Mouse (Mus musculus): Measurements from ENCODE around the gene Ncoa3. TPM values are rescaled to one million over a fixed set of nuclear protein-coding genes. Genes with fewer than 3 reads are reported as not detected.

The Ncoa3 gene
- polyA plus RNA-seq, 1 experiment from 2014 or later, result 16.6 TPM

DNA sequence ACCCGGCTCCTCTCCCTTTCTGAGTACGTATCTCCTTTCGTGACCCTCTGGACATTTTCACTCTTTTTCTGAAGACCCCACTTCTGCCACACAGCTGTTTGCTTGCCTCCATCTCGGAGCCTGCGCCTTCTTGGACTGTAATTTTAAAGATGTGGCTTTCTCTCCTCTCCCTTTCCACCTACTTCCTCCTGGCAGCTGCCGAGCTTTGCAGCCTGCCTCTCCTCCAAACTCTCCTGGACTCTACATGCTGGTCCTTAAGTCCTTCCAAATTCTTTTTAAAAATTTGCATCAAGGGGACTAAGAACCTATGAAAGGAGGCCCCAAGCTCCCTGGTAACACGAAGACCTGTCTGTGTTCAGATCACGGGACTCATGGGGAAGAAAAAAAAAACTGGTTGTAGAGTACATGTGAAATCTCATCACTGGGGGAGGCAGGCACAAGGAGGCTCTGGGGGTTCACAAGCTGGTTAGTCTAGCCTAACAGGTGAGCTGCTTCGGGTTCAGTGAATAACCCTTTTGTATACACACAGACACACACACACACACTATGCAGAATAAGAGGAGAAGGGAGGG, 35.1 kb upstream of the Ncoa3 start:
- no peaks in the 10 kb centered on the region for H3K9me3 ChIP-seq
- ATAC-seq (ENCODE audit: insufficient number of reproducible peaks, insufficient read depth, low FRiP score, low TSS enrichment), result no peak
- H3K4me3 ChIP-seq, result no peak overlapping the region
- no peaks in the 10 kb centered on the region for H3K27me3 ChIP-seq
- no peak overlapping the region for H3K9ac ChIP-seq
- WGBS, result 65% methylated on average over 9 of the region's 9 CpGs
- H3K4me2 ChIP-seq (replicated peaks), result no peak overlapping the region
- H3K27ac ChIP-seq, result no peak overlapping the region
- no peaks in the 10 kb centered on the region for H3K4me1 ChIP-seq
- H3K36me3 ChIP-seq, result no peaks in the 10 kb centered on the region

GRCm38 (mm10) chr2:165958556-165958955, 33.9 kb upstream of the Ncoa3 start:
- ATAC-seq (ENCODE audit: insufficient number of reproducible peaks, insufficient read depth, low FRiP score, low TSS enrichment), result no peak
- no peak overlapping the region for H3K4me3 ChIP-seq
- H3K4me1 ChIP-seq, result no peaks in the 10 kb centered on the region
- H3K27me3 ChIP-seq, result no peaks in the 10 kb centered on the region
- H3K4me2 ChIP-seq (replicated peaks), result no peak overlapping the region
- 87% methylated on average over 6 of the region's 6 CpGs for WGBS
- no peaks in the 10 kb centered on the region for H3K9me3 ChIP-seq
- no peaks in the 10 kb centered on the region for H3K36me3 ChIP-seq
- no peak overlapping the region for H3K9ac ChIP-seq
- H3K27ac ChIP-seq, result no peak overlapping the region

DNA sequence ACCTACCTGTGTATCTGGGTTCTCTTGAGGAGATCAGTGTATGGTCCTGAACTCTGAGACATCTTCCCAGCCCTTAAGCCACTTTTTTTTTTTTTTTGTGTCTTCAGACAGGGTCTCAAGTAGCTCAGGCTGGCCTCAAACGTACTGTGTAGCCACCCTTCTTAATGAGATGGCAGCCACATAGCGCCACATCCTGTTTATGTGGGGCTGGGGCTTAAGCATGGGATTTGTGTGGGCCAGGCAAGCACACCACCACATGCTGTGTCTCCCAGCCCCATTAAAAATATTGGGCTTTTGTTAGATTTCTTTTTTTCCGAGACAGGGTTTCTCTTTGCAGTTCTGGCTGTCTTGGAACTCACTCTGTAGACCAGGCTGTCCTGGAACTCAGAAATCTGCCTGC, 31.7 kb upstream of the Ncoa3 start:
- Histone ChIP-seq H3K9ac (no peak overlapping the region), H3K4me2 (replicated peaks) (no peak overlapping the region), H3K4me3 (no peak overlapping the region), H3K9me3 (no peaks in the 10 kb centered on the region), H3K27me3 (no peaks in the 10 kb centered on the region), H3K27ac (no peak overlapping the region), H3K4me1 (no peaks in the 10 kb centered on the region), H3K36me3 (no peaks in the 10 kb centered on the region)
- no peak for ATAC-seq (ENCODE audit: insufficient number of reproducible peaks, insufficient read depth, low FRiP score, low TSS enrichment)
- WGBS, result 85% methylated on average over 3 of the region's 3 CpGs

DNA sequence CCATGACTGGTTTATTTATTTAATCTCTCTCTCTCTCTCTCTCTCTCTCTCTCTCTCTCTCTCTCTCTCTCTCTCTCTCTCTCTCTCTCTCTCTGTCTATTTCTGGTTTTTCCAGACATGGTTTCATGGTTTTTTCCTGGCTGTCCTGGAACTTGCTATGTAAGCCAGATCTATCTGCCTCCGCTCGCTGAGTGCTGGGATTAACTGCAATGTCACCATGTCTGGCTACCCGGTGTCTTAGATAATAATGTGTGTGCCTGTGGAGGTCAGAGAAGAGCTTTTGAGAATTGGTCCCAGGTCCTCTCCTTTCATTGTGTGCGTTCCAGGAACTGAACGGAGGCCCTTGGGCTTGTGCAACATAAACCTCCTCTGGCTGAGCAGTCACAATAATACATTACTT, 29.6 kb upstream of the Ncoa3 start:
- H3K9ac ChIP-seq, result no peak overlapping the region
- no peaks in the 10 kb centered on the region for H3K36me3 ChIP-seq
- H3K9me3 ChIP-seq, result no peaks in the 10 kb centered on the region
- WGBS, result 78% methylated on average over 5 of the region's 5 CpGs
- H3K27ac ChIP-seq, result no peak overlapping the region
- no peak for ATAC-seq (ENCODE audit: insufficient number of reproducible peaks, insufficient read depth, low FRiP score, low TSS enrichment)
- H3K27me3 ChIP-seq, result no peaks in the 10 kb centered on the region
- no peak overlapping the region for H3K4me3 ChIP-seq
- no peak overlapping the region for H3K4me2 ChIP-seq (replicated peaks)
- H3K4me1 ChIP-seq, result peaks cover 4% of the 10 kb centered on the region; the same call in 1 of the 2 replicates

- WGBS, result 35% methylated on average over 4 of the region's 4 CpGs
- H3K9me3 ChIP-seq, result no peaks in the 10 kb centered on the region
- H3K27ac ChIP-seq, result no peak overlapping the region
- no peaks in the 10 kb centered on the region for H3K36me3 ChIP-seq
- no peak overlapping the region for H3K9ac ChIP-seq
- H3K4me3 ChIP-seq, result no peak overlapping the region
- no peaks in the 10 kb centered on the region for H3K27me3 ChIP-seq
- peaks cover 5% of the 10 kb centered on the region; the same call in 1 of the 2 replicates for H3K4me1 ChIP-seq
- no peak for ATAC-seq (ENCODE audit: insufficient number of reproducible peaks, insufficient read depth, low FRiP score, low TSS enrichment)
- no peak overlapping the region for H3K4me2 ChIP-seq (replicated peaks)
These were observed 28.3 kb upstream of the Ncoa3 start for GRCm38 (mm10) chr2:165964121-165964520.

- H3K4me2 ChIP-seq (replicated peaks), result no peak overlapping the region
- no peak for ATAC-seq (ENCODE audit: insufficient number of reproducible peaks, insufficient read depth, low FRiP score, low TSS enrichment)
- H3K9me3 ChIP-seq, result no peaks in the 10 kb centered on the region
- H3K27me3 ChIP-seq, result no peaks in the 10 kb centered on the region
- no peak overlapping the region; the same call in 1 of the 2 replicates for H3K27ac ChIP-seq
- no peak overlapping the region for H3K4me3 ChIP-seq
- peaks cover 5% of the 10 kb centered on the region; the same call in 1 of the 2 replicates for H3K4me1 ChIP-seq
- H3K36me3 ChIP-seq, result no peaks in the 10 kb centered on the region
- 89% methylated on average over 2 of the region's 2 CpGs for WGBS
- H3K9ac ChIP-seq, result no peak overlapping the region
These were observed 25.4 kb upstream of the Ncoa3 start for GRCm38 (mm10) chr2:165967076-165967475.

DNA sequence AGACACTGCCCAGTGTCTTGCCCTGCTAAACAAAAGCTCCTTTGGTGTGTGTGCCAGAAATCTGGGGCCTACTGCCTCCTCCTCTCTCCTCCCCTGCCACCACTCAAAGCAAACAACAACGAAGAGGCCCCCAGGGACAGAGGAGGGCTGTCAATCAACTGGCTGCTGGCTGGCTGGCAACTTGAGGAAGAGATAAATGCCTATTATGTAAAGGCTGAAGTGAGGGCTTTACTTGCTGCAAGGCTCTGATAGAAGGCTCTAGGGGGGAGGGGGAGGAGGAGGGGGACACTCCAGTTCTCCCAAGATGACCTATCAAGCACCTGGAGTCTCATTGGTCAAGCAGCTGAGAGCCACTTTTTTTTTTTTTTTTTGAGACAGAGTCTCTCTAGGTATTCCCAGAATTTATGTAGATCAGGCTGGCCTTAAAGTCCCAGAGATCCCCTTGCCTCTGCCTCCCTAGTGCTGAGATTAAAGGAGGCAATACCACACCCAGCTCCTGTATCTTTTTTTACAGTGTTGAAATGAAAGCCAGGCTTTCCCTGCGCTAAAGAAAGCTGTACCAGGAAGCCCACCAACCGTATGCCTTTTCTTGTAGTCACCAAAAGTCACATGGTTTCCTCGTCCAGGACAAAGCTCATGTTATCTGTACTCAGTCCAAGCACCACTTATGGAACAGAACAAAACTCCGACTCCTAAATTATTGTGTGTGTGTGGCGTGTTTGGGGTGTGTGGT, 24.4 kb upstream of the Ncoa3 start:
- H3K9me3 ChIP-seq, result no peaks in the 10 kb centered on the region
- H3K27ac ChIP-seq, result peak overlapping the region; percentile 36; the same call in 1 of the 2 replicates
- no peak overlapping the region for H3K4me3 ChIP-seq
- H3K4me2 ChIP-seq (replicated peaks), result no peak overlapping the region
- H3K27me3 ChIP-seq, result no peaks in the 10 kb centered on the region
- no peak overlapping the region for H3K9ac ChIP-seq
- ATAC-seq (ENCODE audit: insufficient number of reproducible peaks, insufficient read depth, low FRiP score, low TSS enrichment), result 0 out of 2 replicates have a peak, but pooled peaks have one; percentile 28
- no peaks in the 10 kb centered on the region for H3K36me3 ChIP-seq
- H3K4me1 ChIP-seq, result peaks cover 5% of the 10 kb centered on the region; the same call in 1 of the 2 replicates
- WGBS, result 54% methylated on average over 6 of the region's 6 CpGs

DNA sequence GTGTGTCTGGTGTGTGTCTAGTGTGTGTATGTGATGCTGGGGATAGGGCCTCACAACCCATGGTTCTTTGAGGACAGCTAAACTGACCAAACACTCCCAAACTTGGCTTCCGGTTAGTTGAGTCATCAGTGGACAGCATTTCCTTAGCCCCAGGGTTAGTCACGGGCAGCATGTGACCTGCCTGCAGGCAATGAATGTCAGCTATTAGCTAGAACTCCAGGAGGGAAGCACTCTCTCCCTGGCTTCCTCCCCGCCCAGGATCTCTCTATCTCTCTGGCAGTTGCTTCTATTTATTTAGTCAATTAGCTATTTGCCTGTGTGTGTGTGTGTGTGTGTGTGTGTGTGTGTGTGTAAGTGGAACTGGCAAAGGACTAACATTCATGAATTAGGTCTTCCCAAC, 23.6 kb upstream of the Ncoa3 start:
- Histone ChIP-seq H3K4me1 (peaks cover 5% of the 10 kb centered on the region; the same call in 1 of the 2 replicates), H3K27me3 (no peaks in the 10 kb centered on the region), H3K4me2 (replicated peaks) (no peak overlapping the region), H3K9me3 (no peaks in the 10 kb centered on the region), H3K36me3 (no peaks in the 10 kb centered on the region), H3K4me3 (no peak overlapping the region), H3K27ac (0 out of 2 replicates have a peak overlapping the region, but pooled peaks have one; percentile 38), H3K9ac (no peak overlapping the region)
- ATAC-seq (ENCODE audit: insufficient number of reproducible peaks, insufficient read depth, low FRiP score, low TSS enrichment), result no peak
- WGBS, result 28% methylated on average over 3 of the region's 3 CpGs

DNA sequence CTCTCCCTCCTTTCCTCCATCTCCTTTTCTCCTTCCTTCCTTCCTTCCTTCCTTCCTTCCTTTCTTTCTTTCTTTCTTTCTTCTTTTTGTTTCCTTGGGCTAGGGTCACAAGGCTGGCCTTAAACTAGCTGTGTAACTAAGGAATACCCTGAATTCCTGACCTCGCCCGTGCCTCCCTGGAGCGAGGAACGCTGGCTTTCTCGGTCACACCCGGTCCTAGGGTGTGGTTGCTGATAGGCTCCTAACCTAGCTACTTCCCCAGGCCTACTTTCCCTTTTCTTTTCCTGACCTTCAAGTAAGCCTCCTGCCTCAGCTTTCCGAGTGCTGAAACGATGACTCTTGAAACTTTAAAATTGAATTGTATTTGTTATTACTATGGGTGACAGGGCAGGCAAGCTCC, 23.0 kb upstream of the Ncoa3 start:
- ATAC-seq (ENCODE audit: insufficient number of reproducible peaks, insufficient read depth, low FRiP score, low TSS enrichment), result no peak
- Histone ChIP-seq H3K27ac (0 out of 2 replicates have a peak overlapping the region, but pooled peaks have one; percentile 38), H3K27me3 (no peaks in the 10 kb centered on the region), H3K4me3 (no peak overlapping the region), H3K36me3 (no peaks in the 10 kb centered on the region), H3K9ac (no peak overlapping the region), H3K4me2 (replicated peaks) (no peak overlapping the region), H3K9me3 (no peaks in the 10 kb centered on the region), H3K4me1 (peaks cover 5% of the 10 kb centered on the region; the same call in 1 of the 2 replicates)
- 56% methylated on average over 8 of the region's 8 CpGs for WGBS

- H3K27ac ChIP-seq, result no peak overlapping the region
- no peaks in the 10 kb centered on the region for H3K9me3 ChIP-seq
- no peak overlapping the region for H3K4me3 ChIP-seq
- peaks cover 5% of the 10 kb centered on the region; the same call in 1 of the 2 replicates for H3K4me1 ChIP-seq
- H3K4me2 ChIP-seq (replicated peaks), result no peak overlapping the region
- no peak for ATAC-seq (ENCODE audit: insufficient number of reproducible peaks, insufficient read depth, low FRiP score, low TSS enrichment)
- H3K27me3 ChIP-seq, result no peaks in the 10 kb centered on the region
- H3K36me3 ChIP-seq, result no peaks in the 10 kb centered on the region
- no peak overlapping the region for H3K9ac ChIP-seq
- 76% methylated on average over 13 of the region's 13 CpGs for WGBS
These were observed 22.5 kb upstream of the Ncoa3 start for GRCm38 (mm10) chr2:165969961-165970360.

DNA sequence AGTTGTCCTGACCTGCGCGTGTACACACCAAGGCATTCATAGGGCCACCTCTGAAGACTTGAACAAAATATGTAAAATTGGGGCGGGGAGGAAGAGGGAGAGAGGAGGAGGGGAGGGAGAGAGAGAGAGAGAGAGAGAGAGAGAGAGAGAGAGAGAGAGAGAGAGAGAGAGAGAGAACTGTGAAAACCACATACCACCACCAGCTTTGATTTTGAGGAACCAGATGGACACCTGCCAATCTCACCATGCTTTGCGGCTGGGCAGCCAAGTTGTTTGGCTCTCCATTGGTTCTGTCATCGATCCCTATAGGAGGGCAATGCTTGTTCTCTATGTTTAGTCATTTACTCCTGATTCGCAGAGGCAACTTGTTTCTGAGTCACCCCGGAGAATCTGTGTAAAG, 21.7 kb upstream of the Ncoa3 start:
- no peak for ATAC-seq (ENCODE audit: insufficient number of reproducible peaks, insufficient read depth, low FRiP score, low TSS enrichment)
- WGBS, result 92% methylated on average over 7 of the region's 7 CpGs
- peaks cover 5% of the 10 kb centered on the region; the same call in 1 of the 2 replicates for H3K4me1 ChIP-seq
- H3K36me3 ChIP-seq, result no peaks in the 10 kb centered on the region
- H3K27me3 ChIP-seq, result no peaks in the 10 kb centered on the region
- H3K4me3 ChIP-seq, result no peak overlapping the region
- H3K4me2 ChIP-seq (replicated peaks), result no peak overlapping the region
- H3K9me3 ChIP-seq, result no peaks in the 10 kb centered on the region
- H3K9ac ChIP-seq, result no peak overlapping the region
- H3K27ac ChIP-seq, result no peak overlapping the region

DNA sequence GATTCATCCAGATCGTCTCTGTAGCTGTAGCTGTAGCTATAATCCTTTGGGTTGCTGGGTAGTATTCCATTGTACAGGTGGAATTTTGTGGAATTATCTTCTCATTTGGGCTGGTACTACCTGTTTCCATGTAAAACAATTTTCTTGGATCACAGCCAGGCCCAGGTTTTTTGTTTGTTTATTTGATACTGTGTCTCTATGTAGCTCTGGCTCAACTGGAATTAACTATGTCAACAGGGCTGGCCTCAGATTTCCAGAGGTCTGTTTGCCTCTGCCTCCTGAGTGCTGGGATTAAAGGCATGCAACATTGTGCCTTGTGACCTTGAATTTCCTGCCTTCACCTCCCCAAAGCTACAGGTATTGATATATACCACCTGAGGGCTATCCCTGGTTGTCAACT, 18.1 kb upstream of the Ncoa3 start:
- H3K9ac ChIP-seq, result no peak overlapping the region
- no peak for ATAC-seq (ENCODE audit: insufficient number of reproducible peaks, insufficient read depth, low FRiP score, low TSS enrichment)
- no peak overlapping the region for H3K4me2 ChIP-seq (replicated peaks)
- H3K27ac ChIP-seq, result no peak overlapping the region
- no peaks in the 10 kb centered on the region for H3K27me3 ChIP-seq
- no peak overlapping the region for H3K4me3 ChIP-seq
- H3K36me3 ChIP-seq, result no peaks in the 10 kb centered on the region
- 79% methylated on average over 1 of the region's 1 CpGs for WGBS
- no peaks in the 10 kb centered on the region for H3K4me1 ChIP-seq
- no peaks in the 10 kb centered on the region for H3K9me3 ChIP-seq
